Mouse (Mus musculus) limb, embryonic 14.5 days (tissue): ENCODE measurements around the gene Tgfb2. TPM values are rescaled to one million over a fixed set of nuclear protein-coding genes. Genes with fewer than 3 reads are reported as not detected.
A peak's percentile ranks its signal among the peaks of the same experiment; 100 is the strongest.

ENCODE experiments used
- ATAC-seq: fragments of 200-750 bp; cut with Nextera tagmentation; 2 replicates; pipeline ENCODE4 v1.8.0; 2017; ENCODE audit warnings: low read depth, moderate number of reproducible peaks, moderate TSS enrichment; ENCODE audit not compliant: low FRiP score
- DNase-seq: peaks from one replicate; pipeline ENCODE4 v3.0.0-alpha.2; 2015; ENCODE audit warnings: low spot score
- H3K27ac ChIP-seq: fragments of 300-500 bp; sonication (generic); replicated peaks from 2 replicates; pipeline ENCODE4 v1.5.1; 2014; ENCODE audit warnings: low read depth, mild to moderate bottlenecking, low read length, moderate library complexity, mixed read lengths
- H3K27me3 ChIP-seq: fragments of 300-500 bp; sonication (generic); 2 replicates; pipeline ENCODE4 v1.6.1; 2014; ENCODE audit warnings: low read length, mixed read lengths; ENCODE audit not compliant: control insufficient read depth, insufficient read depth
- H3K36me3 ChIP-seq: fragments of 300-500 bp; sonication (generic); 2 replicates; pipeline ENCODE4 v1.6.1; 2014; ENCODE audit warnings: mild to moderate bottlenecking, low read length, moderate library complexity, mixed read lengths; ENCODE audit not compliant: control insufficient read depth, insufficient read depth
- H3K4me1 ChIP-seq: fragments of 300-500 bp; sonication (generic); 2 replicates; pipeline ENCODE4 v1.6.1; 2014; ENCODE audit warnings: antibody characterized with exemption, low read length, mixed read lengths; ENCODE audit not compliant: control insufficient read depth, insufficient read depth
- H3K4me2 ChIP-seq: fragments of 300-500 bp; sonication (generic); replicated peaks from 2 replicates; pipeline ENCODE4 v1.6.1; 2014; ENCODE audit warnings: low read depth, mild to moderate bottlenecking, low read length, moderate library complexity; ENCODE audit not compliant: severe bottlenecking
- H3K4me3 ChIP-seq: fragments of 300-500 bp; sonication (generic); replicated peaks from 2 replicates; pipeline ENCODE4 v1.5.1; 2014; ENCODE audit warnings: low read length
- H3K9ac ChIP-seq: fragments of 300-500 bp; sonication (generic); 2 replicates; pipeline ENCODE4 v1.6.1; 2014; ENCODE audit warnings: mild to moderate bottlenecking, low read depth, low read length, moderate library complexity; ENCODE audit not compliant: severe bottlenecking
- H3K9me3 ChIP-seq: fragments of 300-500 bp; sonication (generic); 2 replicates; pipeline ENCODE4 v1.6.1; 2016; ENCODE audit warnings: low read length; ENCODE audit not compliant: control insufficient read depth
- POLR2A ChIP-seq: fragments of 200-500 bp; IDR thresholded peaks from 2 replicates; pipeline ENCODE4 v1.8.0; 2012; ENCODE audit warnings: inconsistent platforms, mild to moderate bottlenecking, moderate library complexity, borderline replicate concordance; ENCODE audit not compliant: insufficient read depth, insufficient read length; ENCODE audit errors: extremely low read depth
- WGBS: fragments of 180-500 bp; shearing (Covaris S2); extraction: QIAGEN DNeasy Blood & Tissue Kit; methylation state at CpG from one replicate; pipeline ENCODE4 v1.1.7; 2014; 5-methylcytosine and 5-hydroxymethylcytosine counted together
- polyA plus RNA-seq, 2 experiments: library from polyadenylated mRNA; depleted of rRNA in 1 of 2; stranded (reverse) in 1 of 2; unstranded in 1 of 2; fragments of >200 nt; fragmentation: Nextera tagmentation in 1 of 2; extraction: Ambion mirVana in 1 of 2; gene quantifications; 2 replicates each; pipeline versions ENCODE4 v1.2.1 to v1.2.3; 2012 to 2014

Tgfb2 gene
- polyA plus RNA-seq, 2 experiments = 25.3 to 73.5 TPM

DNA sequence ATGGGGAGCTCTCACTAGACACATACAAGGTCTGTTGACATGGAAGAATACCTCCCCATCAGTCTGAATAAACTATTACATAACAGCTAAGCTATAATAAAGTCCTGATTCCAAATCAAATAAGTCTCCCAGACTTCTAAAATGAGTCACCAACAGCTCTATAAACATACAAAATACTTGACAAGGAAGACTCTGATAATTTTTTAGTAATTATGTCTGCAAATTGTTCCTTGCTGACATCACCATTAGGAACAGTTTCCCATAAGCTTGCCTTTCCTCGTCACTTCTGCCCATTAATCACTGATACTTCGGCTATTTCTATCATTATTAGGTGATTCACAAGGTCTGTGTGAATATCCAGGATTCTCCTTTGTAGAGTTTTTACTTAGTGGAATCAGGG lies 124.1 kb downstream of the Tgfb2 start:
- DNase-seq (no peak), ATAC-seq (no peak)
- 79% methylated on average over 2 of the region's 2 CpGs for WGBS
- H3K27ac ChIP-seq = no peak overlapping the region
- TF ChIP-seq POLR2A = no peak
- no peaks in the 10 kb centered on the region for H3K9me3 ChIP-seq
- H3K4me1 ChIP-seq = peaks cover 6% of the 10 kb centered on the region
- no peaks in the 10 kb centered on the region for H3K27me3 ChIP-seq
- H3K4me3 ChIP-seq = no peak overlapping the region
- H3K36me3 ChIP-seq = no peaks in the 10 kb centered on the region
- H3K9ac ChIP-seq = no peak overlapping the region
- H3K4me2 ChIP-seq = no peak overlapping the region

DNA sequence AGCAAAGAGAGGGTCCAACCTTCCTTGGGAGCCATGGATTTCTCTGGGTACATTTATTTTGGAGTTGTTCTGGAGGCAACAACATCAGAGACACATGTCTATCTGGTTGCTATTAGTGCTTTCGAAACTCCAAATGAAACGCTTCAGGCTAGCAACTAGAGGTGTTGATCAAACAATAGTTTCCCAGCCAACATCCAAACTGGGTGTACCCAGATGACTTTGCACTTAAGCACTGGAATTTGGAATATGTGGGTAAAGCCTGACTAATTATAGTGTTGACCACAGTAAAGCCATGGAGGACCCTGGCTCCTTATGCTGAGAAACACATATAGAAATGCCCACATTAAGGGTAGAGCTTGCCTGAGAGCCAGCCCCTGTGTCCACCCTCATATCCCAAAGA lies 124.7 kb downstream of the Tgfb2 start:
- no peak for ATAC-seq
- Histone ChIP-seq H3K27me3 (no peaks in the 10 kb centered on the region), H3K9me3 (no peaks in the 10 kb centered on the region), H3K36me3 (no peaks in the 10 kb centered on the region), H3K9ac (no peak overlapping the region), H3K4me1 (peaks cover 6% of the 10 kb centered on the region), H3K27ac (no peak overlapping the region), H3K4me2 (no peak overlapping the region), H3K4me3 (no peak overlapping the region)
- peak; percentile 8 for DNase-seq
- WGBS = 71% methylated on average over 2 of the region's 2 CpGs
- TF ChIP-seq POLR2A = no peak

DNA sequence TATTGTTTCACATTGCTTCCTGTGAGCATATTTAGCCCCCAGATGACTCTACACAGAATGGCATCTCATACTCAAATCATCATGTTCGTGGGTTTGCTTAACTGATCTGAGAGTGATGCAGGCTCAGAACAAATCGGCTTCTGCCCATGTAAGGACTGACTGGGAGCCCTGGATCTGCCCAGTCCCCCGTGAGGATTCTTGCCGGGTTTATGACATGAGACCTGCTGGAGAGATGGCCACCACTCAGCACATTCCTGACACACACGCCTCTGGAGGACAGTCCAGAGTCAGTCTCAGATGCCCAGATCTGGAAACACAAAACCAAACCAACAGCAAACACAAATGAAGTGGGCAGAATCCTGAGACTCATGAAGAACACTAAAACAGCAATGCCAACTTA lies 128.5 kb downstream of the Tgfb2 start:
- H3K27ac ChIP-seq = no peak overlapping the region
- WGBS = 61% methylated on average over 5 of the region's 5 CpGs
- H3K9me3 ChIP-seq = no peaks in the 10 kb centered on the region
- no peak overlapping the region for H3K4me2 ChIP-seq
- H3K4me1 ChIP-seq = no peaks in the 10 kb centered on the region
- no peak overlapping the region for H3K4me3 ChIP-seq
- H3K36me3 ChIP-seq = no peaks in the 10 kb centered on the region
- no peak overlapping the region for H3K9ac ChIP-seq
- no peaks in the 10 kb centered on the region for H3K27me3 ChIP-seq
- no peak for ATAC-seq
- no peak for TF ChIP-seq POLR2A
- DNase-seq = no peak

DNA sequence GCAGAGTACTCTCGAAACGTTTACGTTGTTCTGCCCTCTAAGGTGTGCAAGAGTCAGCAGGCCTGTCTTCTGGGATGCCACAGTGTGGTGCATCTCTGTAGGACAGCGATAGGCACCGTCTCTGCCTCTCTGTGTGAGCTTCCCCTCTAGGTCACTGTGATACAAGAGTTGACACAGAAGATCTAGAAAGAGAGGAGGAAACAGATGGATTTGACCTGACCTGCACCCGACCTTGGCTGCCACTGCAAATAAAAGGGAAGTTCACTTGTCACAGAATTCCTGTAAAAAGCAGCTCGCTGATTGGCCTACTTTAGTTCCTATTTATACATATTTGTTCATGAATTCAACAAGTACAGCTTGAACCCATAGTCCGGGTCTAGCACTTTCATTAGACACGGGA lies 130.2 kb downstream of the Tgfb2 start:
- ATAC-seq (no peak), DNase-seq (no peak)
- no peak overlapping the region for H3K4me3 ChIP-seq
- no peak overlapping the region for H3K9ac ChIP-seq
- no peak for TF ChIP-seq POLR2A
- H3K4me1 ChIP-seq = no peaks in the 10 kb centered on the region
- no peaks in the 10 kb centered on the region for H3K27me3 ChIP-seq
- H3K27ac ChIP-seq = no peak overlapping the region
- H3K9me3 ChIP-seq = no peaks in the 10 kb centered on the region
- H3K4me2 ChIP-seq = no peak overlapping the region
- H3K36me3 ChIP-seq = no peaks in the 10 kb centered on the region
- 78% methylated on average over 9 of the region's 9 CpGs for WGBS

DNA sequence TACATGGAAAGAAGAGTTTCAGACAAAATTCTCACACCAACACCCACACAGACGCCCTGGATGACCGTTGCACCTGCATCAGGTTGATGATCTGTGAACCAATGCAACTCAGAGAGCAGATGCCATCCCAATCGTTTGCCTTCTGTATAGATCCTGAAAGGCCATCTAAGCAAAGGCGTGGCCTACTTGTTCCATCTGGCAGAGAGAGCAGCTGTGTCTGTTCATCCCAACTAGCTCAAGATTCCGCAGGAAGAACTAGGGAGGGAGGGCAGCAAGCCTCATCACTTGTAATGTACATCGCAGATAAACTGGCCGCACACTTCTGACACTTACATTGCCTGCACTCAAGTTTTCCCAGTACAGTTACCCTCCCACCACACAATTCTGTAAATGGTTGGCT lies 130.7 kb downstream of the Tgfb2 start:
- WGBS = 90% methylated on average over 7 of the region's 7 CpGs
- ATAC-seq (no peak), DNase-seq (no peak)
- no peaks in the 10 kb centered on the region for H3K9me3 ChIP-seq
- no peaks in the 10 kb centered on the region for H3K27me3 ChIP-seq
- H3K27ac ChIP-seq = no peak overlapping the region
- H3K4me1 ChIP-seq = no peaks in the 10 kb centered on the region
- no peak overlapping the region for H3K9ac ChIP-seq
- no peak for TF ChIP-seq POLR2A
- no peaks in the 10 kb centered on the region for H3K36me3 ChIP-seq
- no peak overlapping the region for H3K4me2 ChIP-seq
- no peak overlapping the region for H3K4me3 ChIP-seq

Other genes with a start within 250 kb of the Tgfb2 start
- gene Rrp15, start 43.4 kb upstream of the Tgfb2 start, polyA plus RNA-seq (2012; rRNA removed) = 18.6 and 40.0 TPM in 2 replicates
- gene Rrp15, start 43.4 kb upstream of the Tgfb2 start, polyA plus RNA-seq (2014; fragmentation: Nextera tagmentation; extraction: Ambion mirVana) = 62.6 and 64.8 TPM in 2 replicates